Mouse (Mus musculus): ENCODE measurements around the gene Apol9a. TPM values are rescaled to one million over a fixed set of nuclear protein-coding genes. Genes with fewer than 3 reads are reported as not detected.

Gene Apol9a
- total RNA-seq, 2 experiments from 2014 or later = 0.23 to 0.45 TPM

DNA sequence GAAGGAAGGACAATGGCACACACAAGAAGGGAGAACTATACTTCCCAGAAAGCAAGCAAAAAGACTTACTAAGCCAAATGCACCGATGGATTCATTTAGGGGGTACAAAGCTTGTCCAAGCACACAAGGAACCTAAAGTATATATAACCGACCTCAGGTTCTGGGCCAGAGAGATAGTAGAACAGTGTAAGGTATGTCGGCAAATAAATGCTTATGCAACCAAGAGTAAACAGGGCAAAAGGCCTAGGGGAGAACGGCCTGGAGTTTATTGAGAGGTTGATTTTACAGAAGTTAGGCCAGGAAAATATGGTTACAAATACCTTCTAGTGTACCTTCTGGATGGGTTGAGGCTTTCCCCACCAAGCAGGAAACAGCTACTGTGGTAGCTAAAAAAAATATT, 33.5 kb downstream of the Apol9a start:
- no peak for DNase-seq (ENCODE audit: low spot score in 2 of 2)

DNA sequence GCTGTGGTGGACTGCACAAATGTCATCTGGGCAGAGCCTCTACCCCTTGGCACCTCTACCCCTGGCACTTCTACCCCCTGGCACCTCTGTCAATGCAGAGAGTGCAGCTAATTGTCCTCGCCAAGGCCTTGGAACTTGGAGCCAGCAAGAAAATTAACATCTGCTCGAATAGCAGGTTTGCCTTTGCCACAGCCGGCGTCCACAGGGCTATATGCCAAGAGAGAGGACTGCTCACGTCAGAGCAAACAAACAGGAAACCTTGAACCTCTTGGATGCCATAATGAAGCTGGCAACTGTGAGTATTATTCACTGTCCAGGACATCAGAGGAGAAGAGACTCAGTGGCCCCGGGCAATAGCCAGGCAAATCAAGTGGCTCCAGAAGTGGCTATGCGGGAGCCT, 34.0 kb downstream of the Apol9a start:
- DNase-seq (ENCODE audit: low spot score in 2 of 2) = no peak

DNA sequence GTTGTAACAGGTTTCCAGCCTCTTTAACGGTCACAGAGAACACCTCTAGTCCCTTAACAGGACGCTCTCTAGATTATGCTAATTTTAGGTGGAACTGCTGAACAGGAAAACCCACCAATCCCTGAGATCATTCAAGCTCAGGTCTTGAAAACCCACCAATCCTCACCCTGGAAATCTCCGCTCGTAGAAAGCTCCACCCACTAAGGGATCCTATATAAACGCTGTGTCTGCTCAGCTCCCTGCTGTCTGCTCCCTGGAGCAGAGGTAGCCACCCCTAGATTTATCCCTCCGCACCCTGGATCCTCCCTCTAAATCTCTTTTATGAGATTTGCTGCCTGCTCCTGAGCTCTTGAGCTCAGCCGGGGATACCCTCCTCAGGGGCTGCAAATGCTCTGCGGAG, 40.3 kb downstream of the Apol9a start:
- no peak for DNase-seq (ENCODE audit: low spot score in 2 of 2)

DNA sequence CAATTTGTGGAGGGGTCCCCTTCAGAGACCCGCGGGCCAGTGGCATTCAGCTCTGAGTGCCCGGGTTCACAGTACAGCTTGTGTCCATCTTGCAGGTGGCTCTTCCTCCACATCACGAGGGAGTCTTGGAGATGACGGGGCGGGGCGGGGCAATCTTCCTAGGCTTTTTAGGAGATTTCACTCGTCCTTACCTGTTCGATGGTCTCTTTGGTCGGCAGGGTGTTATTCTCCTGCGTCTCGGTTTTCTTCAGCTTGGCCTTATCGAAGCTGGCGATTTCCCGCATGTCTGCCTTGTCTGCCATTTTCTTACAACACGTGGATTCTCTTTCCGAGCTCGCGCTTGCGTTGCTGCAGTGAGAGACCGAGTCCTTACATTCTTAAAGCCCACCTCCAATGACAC, 41.0 kb downstream of the Apol9a start:
- no peak for DNase-seq (ENCODE audit: low spot score in 2 of 2)

DNA sequence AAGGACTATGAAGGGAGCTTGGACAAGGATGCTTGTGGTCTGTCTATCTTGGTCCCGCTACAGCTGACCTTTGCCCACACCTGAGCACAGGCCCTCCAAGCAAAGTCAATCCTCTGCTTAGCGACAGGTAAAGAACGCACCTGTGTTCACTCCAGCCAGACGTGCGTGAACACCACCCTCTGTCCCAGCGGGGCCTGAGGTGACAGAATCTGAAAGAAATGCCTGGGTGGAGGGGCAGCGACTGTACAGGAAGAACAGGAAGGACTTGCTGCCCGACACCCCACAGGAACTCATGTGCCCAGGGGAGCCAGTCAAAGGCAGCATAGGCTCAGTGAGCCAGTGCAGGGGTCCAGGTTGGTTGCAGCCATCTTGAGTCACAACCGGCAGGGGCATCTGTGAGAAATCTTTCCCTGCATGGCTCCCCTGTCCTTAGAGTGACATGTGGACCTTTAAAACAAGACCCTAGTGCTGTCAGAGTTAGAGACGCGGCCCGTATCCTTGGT, 42.1 kb downstream of the Apol9a start:
- no peak for DNase-seq (ENCODE audit: low spot score in 2 of 2)

DNA sequence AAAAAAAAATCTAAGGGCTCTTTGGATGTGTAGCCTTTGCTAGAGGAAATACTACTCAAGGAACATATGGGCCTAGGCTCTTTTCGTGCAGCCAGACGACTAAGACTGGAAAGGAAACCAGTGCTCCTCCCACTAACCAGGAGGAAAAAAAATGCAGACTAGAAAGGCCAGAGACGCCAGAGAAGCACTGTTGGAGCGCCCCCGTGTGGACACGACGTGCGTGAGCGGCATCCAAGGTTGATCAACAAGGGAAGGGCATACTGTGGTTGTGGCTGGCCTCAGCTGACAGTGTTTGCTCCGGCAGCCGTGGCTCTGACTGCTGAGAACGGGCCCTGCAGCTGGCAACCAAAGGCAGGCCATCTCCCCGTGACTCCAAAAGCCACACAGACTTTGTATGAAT, 42.8 kb downstream of the Apol9a start:
- DNase-seq (ENCODE audit: low spot score in 2 of 2) = peak; percentile 86 to 93

DNA sequence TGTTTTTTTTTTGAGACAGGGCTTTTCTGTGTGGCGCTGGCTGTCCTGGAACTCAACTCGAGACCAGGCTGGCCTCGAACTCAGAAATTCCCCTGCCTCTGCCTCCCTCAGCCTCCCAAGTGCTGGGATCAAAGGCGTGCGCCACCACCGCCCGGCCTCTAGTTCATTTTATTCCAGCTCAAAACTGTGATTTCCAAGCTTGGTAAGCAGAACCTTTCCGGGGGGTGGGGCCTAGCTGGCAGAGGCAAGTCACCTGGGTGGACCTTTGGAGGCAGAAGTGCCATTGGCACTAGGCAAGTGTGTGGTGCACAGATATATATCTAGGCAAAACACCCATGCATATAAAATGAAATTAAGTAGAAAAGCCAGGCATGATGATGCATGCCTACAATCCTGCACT, 43.4 kb downstream of the Apol9a start:
- no peak for DNase-seq (ENCODE audit: low spot score in 2 of 2)

DNA sequence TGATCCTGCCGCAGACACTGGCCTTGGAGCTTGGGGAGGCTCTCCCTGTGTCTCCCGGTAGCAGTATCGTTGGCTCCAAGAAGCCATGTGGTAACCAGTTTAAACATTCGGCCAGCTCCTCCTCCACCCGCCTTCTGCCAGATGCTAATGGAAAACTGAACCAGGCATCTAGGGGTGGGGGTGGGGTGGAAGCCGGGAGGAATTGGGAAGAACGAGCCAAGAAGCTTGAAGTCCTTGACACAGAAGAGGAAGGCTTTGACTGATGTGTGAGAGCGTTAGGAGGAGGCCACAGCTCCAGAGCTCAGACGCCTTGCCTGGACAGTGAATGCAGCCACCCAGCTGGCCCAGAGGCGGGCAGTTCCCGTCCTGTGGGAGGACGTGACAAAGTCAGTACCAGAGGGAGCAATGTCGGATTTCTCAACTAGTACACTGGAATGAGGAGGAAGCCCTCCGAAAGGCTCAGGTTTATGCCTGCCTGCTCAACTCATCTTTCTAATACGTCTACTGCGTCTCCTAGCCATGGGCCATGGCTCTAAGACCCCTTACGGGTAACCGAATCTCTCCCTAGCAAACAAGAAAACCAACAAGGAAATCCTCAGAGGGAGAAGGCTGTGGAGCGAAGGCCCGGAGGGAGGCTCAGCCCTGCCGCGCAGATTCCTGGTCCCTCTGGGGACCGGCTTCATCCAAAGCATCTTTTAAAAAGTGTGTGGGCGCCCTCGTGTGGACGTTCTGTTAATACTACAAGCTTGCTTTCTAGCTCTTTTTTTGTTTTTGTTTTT, 44.0 kb downstream of the Apol9a start:
- peak; percentile 68 to 72 for DNase-seq (ENCODE audit: low spot score in 2 of 2)

DNA sequence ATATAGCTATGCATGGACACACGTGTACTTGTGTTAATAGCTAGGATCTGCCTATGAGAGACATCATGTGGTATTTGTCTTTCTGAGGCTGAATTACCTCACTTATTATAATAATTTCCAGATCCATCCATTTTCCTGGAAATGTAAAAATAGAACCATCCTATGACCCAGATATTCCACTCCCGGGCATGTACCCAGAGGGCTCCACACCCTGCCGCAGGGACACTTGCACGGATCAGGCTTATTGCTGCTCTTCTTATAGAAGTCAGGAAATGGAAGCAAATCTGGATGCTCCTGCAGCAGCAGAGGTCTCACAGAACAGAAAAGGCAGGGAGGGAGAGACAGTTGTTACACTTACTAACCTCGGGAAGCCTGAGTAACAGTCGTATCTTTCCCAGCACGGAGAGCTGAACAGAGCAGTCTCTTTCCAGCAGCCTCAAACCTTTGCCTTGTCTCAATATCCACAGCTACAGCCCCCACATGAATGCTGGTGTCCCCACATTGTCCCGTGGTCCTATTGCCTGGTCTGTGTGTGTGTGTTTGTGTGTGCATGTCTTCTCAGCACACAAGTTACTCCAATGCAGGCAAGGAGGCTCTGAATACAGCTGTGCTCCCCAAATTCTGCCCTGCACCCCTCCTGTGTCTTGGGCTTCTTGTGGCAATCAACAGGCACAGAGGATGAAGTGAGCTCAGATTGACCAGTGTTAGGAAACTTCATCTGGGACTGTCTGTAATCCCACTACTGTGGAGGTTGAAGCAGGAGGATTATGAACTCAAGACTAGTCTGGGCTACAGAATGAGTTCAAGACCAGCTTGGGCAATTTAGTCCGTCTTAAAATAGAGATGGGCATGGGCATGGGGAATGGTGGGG, 45.0 kb downstream of the Apol9a start:
- DNase-seq (ENCODE audit: low spot score in 2 of 2) = no peak

DNA sequence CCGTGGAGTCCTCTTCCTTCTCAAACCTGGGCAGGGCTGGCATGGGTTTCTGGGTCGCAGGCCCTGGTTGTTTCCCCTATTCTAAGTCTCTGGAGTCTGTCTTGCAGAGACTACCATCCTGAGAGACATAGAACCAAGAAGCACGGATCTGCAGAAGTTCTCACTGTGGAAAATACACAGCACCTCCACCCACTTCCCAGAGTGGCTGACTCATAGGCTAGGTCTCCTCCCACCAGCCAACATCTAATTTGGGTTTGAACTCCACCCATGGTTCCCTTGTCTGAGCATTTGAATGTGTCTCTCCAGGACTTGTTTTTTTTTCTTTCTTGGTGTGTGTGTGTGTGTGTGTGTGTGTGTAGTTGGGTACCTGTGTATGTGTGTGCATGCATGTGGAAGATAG, 46.9 kb downstream of the Apol9a start:
- no peak for DNase-seq (ENCODE audit: low spot score in 2 of 2)

DNA sequence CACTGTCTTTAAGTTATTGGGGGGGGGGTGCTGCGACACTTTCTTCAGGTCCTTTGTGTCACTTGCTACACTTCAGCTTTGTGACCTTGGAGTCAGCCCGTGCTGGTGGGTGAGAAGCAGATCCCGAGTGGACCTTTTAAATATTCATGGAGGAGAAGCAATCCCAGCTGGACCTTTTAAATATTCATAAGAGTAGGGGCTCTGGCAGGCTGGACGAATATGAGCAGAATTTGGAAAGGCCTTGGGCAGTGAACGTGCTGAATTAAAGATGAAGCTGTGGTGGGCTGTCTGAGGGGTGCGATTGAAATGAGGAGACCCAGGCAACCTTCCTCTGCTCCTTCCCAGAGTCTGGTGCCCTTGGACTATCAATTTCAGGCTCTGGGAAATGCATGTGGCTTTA, 47.4 kb downstream of the Apol9a start:
- DNase-seq (ENCODE audit: low spot score in 2 of 2) = no peak

DNA sequence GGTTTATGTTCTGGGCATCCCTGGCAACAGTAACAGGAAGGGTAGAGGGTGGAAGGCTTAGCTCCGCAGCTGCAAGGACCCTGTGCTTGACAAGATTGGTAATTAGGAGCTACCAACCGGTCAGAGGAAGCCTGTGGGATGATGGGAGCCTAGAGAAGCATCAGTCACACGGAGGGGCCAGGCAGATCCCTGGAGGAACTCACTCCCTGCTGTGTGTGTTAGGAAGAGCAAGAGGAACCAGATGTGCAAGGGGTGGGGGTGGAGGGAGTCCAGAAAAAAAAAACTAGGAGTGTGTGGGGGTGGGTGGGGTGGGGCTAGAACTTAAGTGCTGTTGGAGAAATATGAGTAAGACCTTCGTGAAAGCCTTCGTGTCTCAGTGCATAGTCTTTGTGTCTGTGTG, 48.0 kb downstream of the Apol9a start:
- no peak for DNase-seq (ENCODE audit: low spot score in 2 of 2)

DNA sequence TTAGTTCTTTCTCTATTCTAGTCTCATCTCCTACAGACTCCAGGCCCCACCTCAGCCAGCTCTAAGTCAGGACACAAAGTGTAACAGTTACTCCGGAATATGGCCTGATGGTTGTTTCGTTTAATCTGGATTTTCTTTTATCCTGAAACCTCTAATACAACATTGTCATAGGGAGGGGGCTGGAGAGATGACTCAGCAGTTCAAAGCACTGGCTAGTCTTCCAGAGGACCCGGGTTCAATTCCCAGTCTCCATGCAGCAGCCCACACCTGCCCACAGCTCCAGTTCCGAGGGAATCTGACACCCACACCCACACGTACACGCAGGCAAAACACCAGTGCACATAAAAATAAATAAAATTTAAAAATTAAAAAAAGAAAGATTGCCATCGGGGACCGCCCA, 51.0 kb downstream of the Apol9a start:
- DNase-seq (ENCODE audit: low spot score in 2 of 2) = no peak

DNA sequence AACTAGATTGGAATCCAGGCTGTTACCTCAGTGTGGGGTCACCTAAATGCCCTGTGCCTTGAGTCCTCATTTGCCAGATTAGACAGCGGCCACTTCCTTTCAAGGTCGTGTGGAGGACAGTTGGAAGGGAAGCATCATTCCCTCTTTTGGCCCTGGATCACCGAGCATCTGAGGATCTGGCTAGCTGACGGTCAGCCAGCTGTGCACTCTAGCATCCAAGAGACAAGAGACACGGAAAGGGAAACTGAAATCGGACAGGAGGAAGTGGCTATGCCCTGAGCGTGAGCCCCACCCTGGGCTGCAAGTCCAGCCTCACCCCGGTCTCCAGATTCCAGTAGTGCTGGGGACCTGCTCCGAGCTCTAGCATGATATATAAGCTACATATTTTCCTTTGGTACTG, 51.4 kb downstream of the Apol9a start:
- no peak for DNase-seq (ENCODE audit: low spot score in 2 of 2)

DNA sequence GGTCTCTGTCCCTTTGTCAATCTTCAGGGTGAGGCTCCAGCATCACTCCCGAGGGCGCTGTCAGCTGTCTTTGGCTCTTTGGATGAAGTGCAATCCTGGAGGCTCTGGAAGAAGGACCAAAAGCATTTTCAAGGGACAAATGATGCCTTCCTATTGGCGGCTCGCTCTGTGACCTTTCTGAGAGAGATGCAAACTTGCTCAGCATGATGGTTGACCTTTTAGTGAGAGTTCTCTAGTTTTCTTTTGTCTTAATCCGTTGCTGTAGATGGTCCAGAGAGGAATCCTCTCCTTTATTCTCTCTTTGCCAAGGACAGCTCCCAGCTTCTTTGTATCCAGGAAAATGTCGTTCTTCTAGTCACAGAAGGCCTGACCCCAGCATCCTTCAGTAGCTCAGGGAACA, 51.9 kb downstream of the Apol9a start:
- no peak for DNase-seq (ENCODE audit: low spot score in 2 of 2)

DNA sequence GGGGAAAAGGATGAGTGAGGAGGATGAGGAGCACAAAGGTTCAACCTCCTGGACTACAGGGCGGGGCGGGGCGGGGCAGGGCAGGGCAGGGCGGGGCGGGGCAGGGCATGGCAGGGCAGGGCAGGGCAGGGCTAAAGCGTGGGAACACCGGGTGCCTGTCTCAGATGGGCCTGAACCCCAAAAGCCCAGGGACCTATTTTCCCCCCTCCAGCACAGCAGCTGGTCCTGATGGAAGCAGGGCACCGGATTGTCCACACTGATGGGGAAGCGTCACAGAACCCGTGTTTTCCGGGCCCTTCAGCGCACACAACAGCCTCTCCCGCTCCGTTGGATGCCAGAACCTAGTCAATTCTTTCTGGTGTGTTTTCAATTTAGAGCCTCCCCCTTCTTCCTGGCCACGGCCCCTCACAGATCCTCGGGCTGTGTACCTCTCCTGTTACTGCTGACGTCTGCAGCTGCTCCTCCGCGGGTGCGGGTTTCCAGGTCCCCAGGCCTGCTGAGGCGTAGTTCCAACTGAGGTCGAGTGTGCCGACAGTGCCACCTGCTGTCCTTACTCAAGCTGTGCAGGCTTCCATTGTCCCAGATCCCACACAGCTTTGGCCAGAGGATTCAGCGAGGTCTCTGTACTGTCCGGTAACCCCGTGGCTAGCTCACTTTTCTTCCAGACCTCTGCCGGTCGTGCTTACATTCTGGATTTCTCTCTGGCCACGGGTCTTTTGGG, 52.5 kb downstream of the Apol9a start:
- peak; percentile 49 to 63 for DNase-seq (ENCODE audit: low spot score in 2 of 2)

DNA sequence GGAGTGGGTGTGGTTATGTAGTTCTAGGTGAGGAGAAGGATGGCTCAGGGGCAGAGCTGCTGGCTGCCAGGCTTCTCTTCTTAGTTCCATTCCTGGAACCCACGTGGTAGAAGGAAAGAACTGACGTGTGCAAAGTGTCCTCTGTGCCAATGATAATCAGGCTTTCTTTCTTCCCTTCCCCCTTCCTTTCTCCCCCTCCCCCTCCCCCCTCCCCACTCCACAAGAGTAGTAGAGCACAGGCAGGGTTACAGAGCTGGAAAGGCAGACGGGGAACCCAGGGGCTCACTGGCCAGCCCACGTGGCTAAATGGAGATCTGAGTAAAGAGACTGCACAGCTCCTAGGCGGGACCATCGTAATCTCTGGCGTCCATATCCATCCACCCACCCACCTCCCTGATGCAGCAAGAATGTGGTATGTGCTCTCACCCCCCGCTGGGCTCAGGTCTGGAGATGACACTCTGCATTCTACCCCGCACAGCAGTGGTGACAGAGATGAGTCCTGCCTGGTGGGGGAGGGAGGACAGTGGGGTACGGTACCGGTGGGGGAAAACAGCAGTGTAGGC, 54.6 kb downstream of the Apol9a start:
- no peak for DNase-seq (ENCODE audit: low spot score in 2 of 2)

DNA sequence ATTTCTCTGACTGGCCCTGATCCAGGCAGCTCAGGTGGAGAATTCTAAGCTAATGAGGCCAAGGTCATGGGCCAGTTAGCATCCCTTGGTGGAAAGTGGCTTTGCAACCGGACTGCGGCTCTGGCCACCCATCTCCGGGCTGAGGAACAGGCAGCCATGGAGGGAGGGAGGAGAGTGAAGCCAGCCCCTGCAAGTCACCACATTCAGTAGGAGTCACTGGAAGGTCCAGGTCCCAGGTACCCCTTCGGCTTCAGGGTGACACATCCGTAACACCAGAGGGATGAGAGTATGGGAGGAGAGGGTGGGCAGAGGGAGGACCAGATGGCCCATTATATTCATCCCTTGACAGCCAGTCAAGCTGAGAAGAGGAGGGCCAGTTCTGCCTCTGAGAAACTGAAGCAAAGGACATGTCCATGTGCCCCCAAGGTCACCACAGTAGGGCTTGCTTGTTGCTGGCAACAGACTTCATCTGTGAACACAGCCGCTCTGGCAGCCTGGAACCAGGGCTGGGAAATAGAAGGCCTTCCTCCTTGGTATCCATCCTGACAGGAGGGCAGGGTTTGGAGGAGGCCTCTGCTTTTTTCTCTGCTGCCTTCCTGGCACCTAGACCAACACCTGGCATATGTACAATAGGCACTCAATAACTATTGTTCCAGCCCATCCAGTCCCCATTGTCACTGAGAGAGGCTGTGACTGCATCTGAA, 55.9 kb downstream of the Apol9a start:
- no peak for DNase-seq (ENCODE audit: low spot score in 2 of 2)

DNA sequence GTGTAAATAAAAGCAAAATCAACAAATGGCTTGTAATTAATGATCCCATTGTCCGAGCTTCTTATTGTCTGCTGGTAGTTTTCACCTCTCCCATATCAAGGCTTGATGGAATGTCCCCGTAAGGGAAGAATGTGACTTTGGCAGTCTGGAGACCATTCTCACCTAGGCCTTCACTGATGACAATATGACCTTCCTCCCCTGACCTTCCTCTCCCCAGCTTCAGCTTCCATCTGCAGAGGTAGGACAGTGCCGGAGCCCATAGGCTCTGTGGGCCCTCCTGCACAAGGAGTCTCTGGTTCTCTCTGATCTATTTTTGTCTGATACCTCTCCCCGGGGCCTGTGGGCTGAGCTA, 56.5 kb downstream of the Apol9a start:
- DNase-seq (ENCODE audit: low spot score in 2 of 2) = no peak

All from adrenal gland, postnatal 4 days (tissue).